Mouse (Mus musculus) lung, postnatal 0 days (tissue): Measurements from ENCODE around the gene Asb18.

Source experiments
- CTCF ChIP-seq: IDR thresholded peaks from 2 replicates; pipeline ENCODE4 v1.5.1; 2016; ENCODE audit warnings: antibody characterized with exemption, mild to moderate bottlenecking
- EP300 ChIP-seq: IDR thresholded peaks from 2 replicates; pipeline ENCODE4 v1.6.1; 2016; ENCODE audit warnings: antibody characterized with exemption, mild to moderate bottlenecking, control low read depth

- TF ChIP-seq CTCF (no peak), EP300 (no peak)
Observed at GRCm38 (mm10) chr1:89922883-89923641, 91.4 kb downstream of the Asb18 start.
